Mouse (Mus musculus) B cell, adult 67 days (primary cell): ENCODE measurements around the gene Pnkp. TPM values are rescaled to one million over a fixed set of nuclear protein-coding genes. Genes with fewer than 3 reads are reported as not detected.

ENCODE experiments used
- total RNA-seq, 2 experiments: library from RNA; stranded (reverse); gene quantifications; 4 replicates each; pipeline ENCODE4 v1.2.4; 2023

Gene Pnkp
- total RNA-seq = 10 to 100 TPM; 75.0 to 80.9 TPM

DNA sequence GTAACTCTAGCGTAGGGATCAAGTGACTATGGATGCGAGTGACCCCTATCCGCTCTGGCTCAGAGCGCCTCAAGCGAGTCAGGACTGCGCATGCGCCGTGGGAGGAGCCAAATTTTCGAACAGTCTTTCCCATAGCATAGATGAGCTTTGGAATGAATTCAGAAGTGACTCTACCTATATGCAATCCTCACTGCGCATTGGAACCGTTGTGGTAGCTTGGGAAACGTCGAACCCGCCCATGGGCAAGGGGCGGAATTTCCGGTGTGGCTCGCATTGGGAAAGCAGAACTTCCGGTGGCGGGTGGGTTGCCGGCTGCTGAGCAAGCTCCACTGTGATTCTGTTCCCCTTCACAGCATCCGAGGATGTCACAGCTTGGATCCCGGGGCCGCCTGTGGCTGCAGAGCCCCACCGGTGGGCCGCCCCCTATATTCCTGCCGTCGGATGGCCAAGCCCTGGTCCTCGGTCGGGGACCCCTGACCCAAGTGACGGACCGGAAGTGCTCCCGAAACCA is at the start of gene Pnkp:
Gene Pnkp (plus strand): TSS at position 98 of the 511 bp plus-strand sequence.

DNA sequence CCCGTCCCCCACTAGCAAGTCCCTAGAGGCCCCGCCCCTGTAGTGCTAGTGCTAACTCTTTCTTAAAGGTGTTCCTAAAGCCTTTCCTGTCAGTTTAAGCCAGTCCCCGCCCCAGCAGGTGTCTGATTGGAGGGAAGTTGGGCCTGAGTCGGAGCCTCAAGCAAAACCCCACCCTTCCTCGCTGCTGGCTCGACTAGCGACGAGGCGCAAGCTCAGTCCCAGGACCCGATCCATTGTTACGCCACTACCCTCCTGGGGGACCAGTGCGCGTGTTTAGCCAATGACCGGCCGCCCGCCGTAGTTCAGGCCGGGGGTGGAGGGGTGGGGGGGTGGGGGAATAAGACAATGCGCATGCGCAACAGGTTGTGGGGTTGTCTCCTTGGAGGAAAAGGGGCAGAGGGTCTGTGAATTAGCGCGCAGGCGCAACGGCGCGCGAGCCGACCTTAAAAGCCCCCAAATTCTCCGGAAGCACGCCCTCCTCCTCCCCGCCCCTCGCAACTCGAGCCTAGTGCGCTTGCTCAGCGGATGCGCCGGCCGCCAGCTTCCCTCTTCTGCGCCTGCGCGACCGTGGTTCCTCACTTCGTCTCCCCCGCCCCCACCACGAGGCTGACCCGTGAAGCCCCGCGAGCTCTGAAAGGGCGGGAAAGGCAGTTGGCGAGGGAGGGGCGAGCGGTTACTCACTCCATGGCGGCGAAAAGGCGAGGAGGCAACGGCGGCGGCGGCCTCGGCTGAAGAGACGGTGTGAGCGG is 41.0 kb upstream of the Pnkp start, which contains the start of the genes Nup62 and Il4i1:
Gene Nup62 (plus strand): TSS at position 368 of the 749 bp plus-strand sequence.
Gene Il4i1 (plus strand): TSS at position 667 of the 749 bp plus-strand sequence.

DNA sequence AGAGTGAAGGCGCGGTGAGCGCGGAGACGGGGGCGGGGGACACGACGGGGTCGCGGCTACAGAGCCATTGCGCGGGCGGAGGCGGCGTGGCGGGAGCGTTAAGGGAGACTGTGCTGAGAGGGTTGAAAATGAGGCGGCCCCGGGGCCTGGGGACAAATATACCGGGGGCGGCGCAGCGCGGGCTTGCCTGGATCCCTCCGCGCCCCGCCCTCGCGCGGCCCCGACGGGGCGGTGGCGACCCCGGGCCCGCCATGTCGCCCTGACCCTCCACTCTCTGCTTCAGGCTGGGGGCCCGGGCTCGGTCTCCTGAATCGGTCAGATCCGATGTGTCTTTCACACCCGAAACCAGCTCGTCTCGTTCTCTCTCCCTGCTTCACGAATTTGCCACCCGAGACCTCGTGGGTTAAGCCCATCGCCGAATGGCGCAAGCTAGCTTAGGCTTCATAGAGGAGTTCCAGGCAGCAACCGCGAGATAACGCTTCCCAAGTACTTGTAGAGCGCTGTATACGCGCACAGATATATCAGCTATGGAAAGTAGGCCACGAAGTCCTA is 40.4 kb upstream of the Pnkp start, which contains the start of gene Atf5:
Gene Atf5 (minus strand): TSS at position 189 of the 552 bp plus-strand sequence.

DNA sequence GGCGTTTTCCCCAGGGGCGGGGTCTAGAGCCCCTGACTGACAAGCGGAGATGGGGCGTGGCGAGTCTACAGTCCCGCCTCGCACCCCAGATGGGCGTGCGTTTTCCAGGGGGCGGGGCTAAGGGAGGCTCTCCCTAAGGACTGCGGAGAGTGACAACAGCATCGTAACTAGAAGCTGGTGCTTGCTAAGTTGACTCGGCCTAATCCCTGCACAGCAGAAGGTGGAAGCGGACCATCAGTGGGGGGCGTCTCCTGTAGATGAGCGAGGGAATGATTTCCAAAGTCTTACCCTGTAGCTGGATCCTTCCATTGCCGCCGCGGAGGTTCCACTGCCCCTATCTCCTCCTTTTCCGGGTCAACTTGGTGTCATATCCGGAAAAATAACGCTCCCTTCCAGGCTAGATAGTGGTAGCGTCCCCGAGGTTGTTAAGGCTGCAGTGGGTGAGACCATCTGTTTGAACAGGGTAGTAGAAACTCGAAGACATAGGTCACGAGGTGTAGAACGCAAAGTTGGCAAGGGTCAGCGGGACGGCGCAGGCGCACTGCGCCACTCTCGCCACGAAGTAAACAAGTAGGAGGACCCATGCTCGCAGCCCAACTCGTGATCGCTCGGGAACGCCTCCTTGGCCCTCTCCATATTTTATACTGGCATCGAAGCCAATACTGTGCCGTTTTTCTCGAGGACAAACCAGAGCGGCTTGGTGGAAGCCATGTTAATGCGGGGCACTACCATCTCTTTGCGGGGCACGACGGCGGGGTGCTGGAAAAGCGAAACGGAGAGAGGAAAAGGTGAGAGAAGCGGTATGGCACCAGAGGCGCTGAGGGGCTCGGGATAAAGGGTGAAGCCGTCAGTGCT is 8.2 kb upstream of the Pnkp start, which contains the start of the genes Akt1s1 and Tbc1d17:
Gene Akt1s1 (plus strand): TSS at position 431 of the 855 bp plus-strand sequence.
Gene Tbc1d17 (minus strand): TSS at position 519 of the 855 bp plus-strand sequence.

DNA sequence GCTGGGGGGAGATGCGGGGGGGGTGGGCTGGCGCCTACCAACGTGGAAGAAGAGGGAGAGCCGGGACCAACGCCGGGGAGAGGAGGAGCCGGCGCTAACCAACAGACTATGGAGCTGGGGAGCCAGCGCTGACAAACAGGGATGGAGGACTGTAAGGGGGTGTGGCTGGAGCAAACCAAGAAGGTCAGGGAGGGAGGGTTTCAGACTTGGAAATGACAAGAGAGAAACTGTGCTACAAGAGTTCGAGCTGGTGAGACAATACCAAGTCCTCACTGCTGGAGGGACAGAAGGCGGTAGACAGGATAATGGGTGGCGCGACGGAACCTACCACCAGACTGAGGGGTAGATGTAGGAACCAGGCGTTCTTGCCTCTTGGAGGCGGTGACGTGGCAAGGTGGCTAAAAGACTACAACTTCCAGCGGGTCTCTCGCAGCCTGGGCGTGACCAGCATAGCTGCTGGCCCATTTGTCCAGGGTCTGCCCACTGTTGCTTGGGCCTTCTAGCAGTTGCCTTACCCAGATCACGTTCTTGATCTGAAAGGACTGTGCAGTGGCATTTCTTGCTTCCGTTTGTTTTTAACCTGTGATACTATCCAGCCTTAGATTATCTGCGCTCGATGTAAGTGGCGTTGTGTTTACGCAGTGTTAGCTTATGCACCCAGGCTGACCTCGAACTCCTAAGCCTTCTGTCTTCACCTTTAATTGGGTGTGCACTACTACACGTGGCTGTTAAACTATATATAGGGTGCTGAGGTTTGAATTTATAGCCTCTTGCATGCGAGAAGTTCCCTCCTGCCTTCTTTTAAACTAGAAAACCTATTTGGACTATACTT is 13.0 kb downstream of the Pnkp start, which contains the start of gene Ptov1:
Gene Ptov1 (minus strand): TSS at position 92 of the 832 bp plus-strand sequence.

DNA sequence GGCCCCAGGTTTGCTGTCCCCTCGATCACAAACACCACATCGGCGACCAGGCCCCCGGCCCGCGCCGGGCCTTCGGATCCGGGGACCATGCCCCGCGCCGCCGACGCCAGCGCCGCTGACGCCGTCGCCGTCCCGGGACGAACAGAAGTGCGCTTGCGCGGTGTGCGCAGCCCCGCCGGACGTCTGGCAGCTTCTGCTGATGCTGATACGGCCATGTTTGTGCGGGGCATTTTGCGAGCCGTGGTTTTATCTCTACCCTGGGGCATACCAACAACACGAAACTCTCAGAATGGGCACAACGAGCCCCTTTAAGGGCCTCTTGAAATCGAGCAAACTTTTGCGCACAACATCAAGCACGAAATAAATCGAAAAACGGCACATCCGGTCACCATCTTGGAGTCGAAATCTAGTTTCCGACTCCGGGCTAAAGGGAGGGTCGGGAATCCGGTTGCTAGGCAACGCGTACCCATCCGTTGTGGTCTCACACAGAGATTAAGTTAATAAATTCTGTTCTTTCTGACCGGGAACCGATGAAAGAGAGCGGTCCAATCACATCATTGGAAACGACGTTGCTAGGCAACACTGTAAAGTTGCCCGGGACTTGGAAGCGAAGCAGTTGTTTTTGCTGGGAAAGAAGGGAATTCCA is 35.5 kb downstream of the Pnkp start, which contains the start of gene Med25:
Gene Med25 (minus strand): TSS at position 437 of the 646 bp plus-strand sequence.

DNA sequence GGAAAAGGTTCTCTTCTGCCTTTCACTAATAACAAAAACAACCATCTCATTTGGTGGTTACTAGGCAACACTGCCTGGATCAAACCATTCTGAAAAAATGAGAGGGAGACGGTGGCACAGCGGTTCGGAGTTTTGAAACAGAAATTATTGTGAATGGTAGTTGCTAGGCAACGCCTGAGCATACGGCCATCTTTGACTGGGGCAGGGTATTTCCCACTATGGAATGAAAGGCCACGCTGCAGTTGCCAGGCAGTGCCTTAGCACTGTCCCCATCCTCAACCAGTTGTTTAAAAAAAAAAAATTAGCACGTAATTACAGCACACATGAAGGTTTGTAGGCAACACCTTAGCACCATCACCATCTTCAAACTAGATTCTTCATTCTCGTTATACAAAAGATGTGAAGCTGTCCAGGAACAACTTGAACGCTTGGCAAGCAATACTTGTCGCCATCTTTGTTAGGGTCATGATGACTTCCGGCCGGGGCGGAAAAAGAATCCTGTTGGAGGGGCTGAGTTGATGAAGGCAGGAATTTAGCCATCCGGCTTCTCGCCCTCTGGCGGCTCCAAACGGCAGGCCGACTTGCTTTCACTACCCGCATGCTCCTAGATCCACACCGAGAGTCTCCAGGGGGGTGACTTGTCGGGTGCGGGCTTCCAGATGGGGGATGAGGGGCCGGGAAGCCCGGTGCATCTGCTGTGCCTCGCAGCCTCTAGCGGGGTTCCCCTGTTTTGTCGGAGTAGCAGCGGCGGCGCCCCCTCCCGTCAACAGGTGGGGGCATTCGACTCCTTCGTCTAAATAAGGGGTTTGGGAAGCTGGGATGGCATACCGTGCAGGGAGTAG is 38.9 kb downstream of the Pnkp start, which contains the start of gene Fuz:
Gene Fuz (plus strand): TSS at position 487 of the 842 bp plus-strand sequence.

Other genes with a start within 250 kb of the Pnkp start
- not detected for gene Myh14, start 186.3 kb upstream of the Pnkp start, total RNA-seq
- not detected for gene Izumo2, start 148.4 kb upstream of the Pnkp start, total RNA-seq
- gene Vrk3, start 108.7 kb upstream of the Pnkp start, total RNA-seq = 10 to 100 TPM; 80.8 to 85.9 TPM
- 1 to 10 TPM; 2.1 to 2.6 TPM for gene Zfp473, start 106.1 kb upstream of the Pnkp start, total RNA-seq
- gene Nup62, start 41.1 kb upstream of the Pnkp start, total RNA-seq = 10 to 100 TPM; 53.1 to 61.7 TPM
- gene Il4i1, start 40.8 kb upstream of the Pnkp start, total RNA-seq = 100 to 1,000 TPM; 155 to 234 TPM
- gene Atf5, start 40.5 kb upstream of the Pnkp start, total RNA-seq = 1 to 10 TPM; 3.8 to 4.1 TPM
- gene Akt1s1, start 8.1 kb upstream of the Pnkp start, total RNA-seq = 10 to 100 TPM; 47.4 to 54.3 TPM
- gene Tbc1d17, start 8.1 kb upstream of the Pnkp start, total RNA-seq = 100 to 1,000 TPM; 116 to 132 TPM
- gene Ptov1, start 12.6 kb downstream of the Pnkp start, total RNA-seq = 10 to 100 TPM; 14.0 to 23.5 TPM
- gene Med25, start 35.6 kb downstream of the Pnkp start, total RNA-seq = 10 to 100 TPM; 67.9 to 78.3 TPM
- 10 to 100 TPM; 31.4 to 50.1 TPM for gene Fuz, start 38.9 kb downstream of the Pnkp start, total RNA-seq
- 100 to 1,000 TPM in 1 of 2 experiments, 10 to 100 TPM in 1; 92.5 to 101 TPM for gene Ap2a1, start 72.4 kb downstream of the Pnkp start, total RNA-seq
- gene Tsks, start 86.1 kb downstream of the Pnkp start, total RNA-seq = not detected
- gene Cpt1c, start 117.7 kb downstream of the Pnkp start, total RNA-seq = not detected
- gene Prmt1, start 129.4 kb downstream of the Pnkp start, total RNA-seq = 100 to 1,000 TPM; 154 to 155 TPM
- gene Irf3, start 140.5 kb downstream of the Pnkp start, total RNA-seq = 100 to 1,000 TPM; 195 TPM
- 10 to 100 TPM; 35.3 to 36.9 TPM for gene Bcl2l12, start 141.6 kb downstream of the Pnkp start, total RNA-seq
- gene Scaf1, start 159.2 kb downstream of the Pnkp start, total RNA-seq = 100 to 1,000 TPM; 100 to 104 TPM
- 10 to 100 TPM; 20.1 to 20.2 TPM for gene Rras, start 160.8 kb downstream of the Pnkp start, total RNA-seq
- 10 to 100 TPM; 77.6 to 78.0 TPM for gene Prr12, start 195.7 kb downstream of the Pnkp start, total RNA-seq
- 10 to 100 TPM; 65.6 to 78.2 TPM for gene Nosip, start 205.3 kb downstream of the Pnkp start, total RNA-seq
- 1 to 10 TPM; 2.9 to 3.9 TPM for gene Prrg2, start 205.5 kb downstream of the Pnkp start, total RNA-seq
- 1 to 10 TPM; 3.6 to 6.8 TPM for gene Rcn3, start 235.1 kb downstream of the Pnkp start, total RNA-seq
- 10 to 100 TPM; 29.9 to 39.6 TPM for gene Fcgrt, start 246.7 kb downstream of the Pnkp start, total RNA-seq